Mouse (Mus musculus): ENCODE results near the gene Lysmd1.
"Not testable (repeated sequence)": the region's sequence is repeated elsewhere in the genome, so short reads cannot be mapped to it uniquely, and the experiment has no call there.

DNA sequence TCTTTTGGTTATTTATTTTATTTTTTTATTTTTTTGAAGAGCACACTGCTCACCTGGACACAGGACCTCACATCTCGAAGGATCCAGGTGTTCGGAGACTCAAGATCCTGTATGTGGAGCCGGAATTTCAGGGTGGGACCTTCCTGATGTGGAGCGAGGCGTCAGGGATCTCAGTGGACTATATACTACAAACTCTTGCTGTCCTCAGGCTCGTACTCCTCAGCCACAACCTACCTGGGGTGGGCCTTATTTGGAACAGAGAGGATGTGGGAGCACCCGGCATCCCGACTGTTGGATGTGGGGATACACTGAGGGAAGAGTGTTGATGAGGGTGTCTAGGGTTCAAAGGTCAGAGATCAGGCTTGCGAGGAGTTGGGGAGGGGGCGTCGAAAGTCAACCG is 245 bp downstream of the Lysmd1 start:
- TF ChIP-seq POLR2A (IDR thresholded peaks at IDR 0.05; ENCODE audit: insufficient read length, low read depth); MYOD1 (IDR thresholded peaks at IDR 0.05; ENCODE audit: control insufficient read depth in 1 of 3, insufficient read length in 2 of 3, low read depth in 2 of 3); SRF (IDR thresholded peaks at IDR 0.05; ENCODE audit: control insufficient read depth, insufficient read length, low read depth); MYOG (IDR thresholded peaks at IDR 0.05; ENCODE audit: control insufficient read depth in 1 of 3, insufficient read depth in 1 of 3, insufficient read length in 2 of 3, low read depth in 2 of 3); POLR2AphosphoS2 (IDR thresholded peaks at IDR 0.05; ENCODE audit: insufficient read length, low read depth); MAX (IDR thresholded peaks at IDR 0.05; ENCODE audit: low read depth); USF1 (IDR thresholded peaks at IDR 0.05; ENCODE audit: low read depth); E2F4 (IDR thresholded peaks at IDR 0.05; ENCODE audit: insufficient read depth); TCF12 (IDR thresholded peaks at IDR 0.05; ENCODE audit: insufficient read depth, poor library complexity, severe bottlenecking); REST (IDR thresholded peaks at IDR 0.05; ENCODE audit: insufficient read depth, insufficient read length); TCF3 (IDR thresholded peaks at IDR 0.05; ENCODE audit: insufficient read length, low read depth); CEBPB (IDR thresholded peaks at IDR 0.05; ENCODE audit: insufficient read depth, poor library complexity, severe bottlenecking): not testable (repeated sequence)
